Mouse (Mus musculus) liver, embryonic 16.5 days (tissue): ENCODE results near the gene Rin2. TPM values are rescaled to one million over a fixed set of nuclear protein-coding genes. Genes with fewer than 3 reads are reported as not detected.

Source experiments
- ATAC-seq: fragments of 200-750 bp; cut with Nextera tagmentation; 2 replicates; pipeline ENCODE4 v1.8.0; 2017; ENCODE audit warnings: low read depth, mild to moderate bottlenecking, moderate number of reproducible peaks, moderate library complexity
- H3K27ac ChIP-seq: fragments of 300-500 bp; sonication (generic); 2 replicates; pipeline ENCODE4 v1.5.1; 2014; ENCODE audit warnings: mild to moderate bottlenecking, low read length
- H3K27me3 ChIP-seq: fragments of 300-500 bp; sonication (generic); 2 replicates; pipeline ENCODE4 v1.6.1; 2014; ENCODE audit warnings: low read depth, low read length, mixed read lengths; ENCODE audit not compliant: control insufficient read depth, insufficient read depth
- H3K36me3 ChIP-seq: fragments of 300-500 bp; sonication (generic); 2 replicates; pipeline ENCODE4 v1.6.1; 2014; ENCODE audit warnings: mild to moderate bottlenecking; ENCODE audit not compliant: control insufficient read depth, insufficient read depth
- H3K4me1 ChIP-seq: fragments of 300-500 bp; sonication (generic); 2 replicates; pipeline ENCODE4 v1.6.1; 2014; ENCODE audit warnings: low read depth, low read length, mixed read lengths; ENCODE audit not compliant: control insufficient read depth
- H3K4me2 ChIP-seq: fragments of 300-500 bp; sonication (generic); 2 replicates; pipeline ENCODE4 v1.6.1; 2014; ENCODE audit warnings: low read depth, low read length, mixed read lengths
- H3K4me3 ChIP-seq: fragments of 300-500 bp; sonication (generic); 2 replicates; pipeline ENCODE4 v1.5.1; 2014; ENCODE audit warnings: low read depth, mild to moderate bottlenecking, low read length
- H3K9ac ChIP-seq: fragments of 300-500 bp; sonication (generic); 2 replicates; pipeline ENCODE4 v1.6.1; 2014; ENCODE audit warnings: low read depth, low read length
- H3K9me3 ChIP-seq: fragments of 300-500 bp; sonication (generic); replicated peaks from 2 replicates; pipeline ENCODE4 v1.6.1; 2016; ENCODE audit warnings: low read length; ENCODE audit not compliant: control insufficient read depth
- WGBS: fragments of 180-500 bp; shearing (Covaris S2); extraction: QIAGEN DNeasy Blood & Tissue Kit; methylation state at CpG from one replicate; pipeline ENCODE4 v1.1.7; 2014; ENCODE audit not compliant: insufficient replicate concordance; 5-methylcytosine and 5-hydroxymethylcytosine counted together
- polyA plus RNA-seq: library from polyadenylated mRNA; unstranded; fragments of >200 nt; fragmentation: Nextera tagmentation; extraction: Ambion mirVana; gene quantifications from 2 replicates; pipeline ENCODE4 v1.2.1, GENCODE M21; 2015

Gene Rin2
- polyA plus RNA-seq, 1 experiment from 2014 or later = 2.6 TPM

- Histone ChIP-seq H3K4me3 (no peak overlapping the region), H3K9me3 (no peaks in the 10 kb centered on the region), H3K4me2 (no peak overlapping the region), H3K9ac (no peak overlapping the region), H3K4me1 (no peaks in the 10 kb centered on the region), H3K27ac (no peak overlapping the region), H3K27me3 (no peaks in the 10 kb centered on the region), H3K36me3 (no peaks in the 10 kb centered on the region)
- no peak for ATAC-seq
- 71% methylated on average over 1 of the region's 1 CpGs for WGBS
Observed at GRCm38 (mm10) chr2:145873953-145874352, 198.9 kb downstream of the Rin2 start.

DNA sequence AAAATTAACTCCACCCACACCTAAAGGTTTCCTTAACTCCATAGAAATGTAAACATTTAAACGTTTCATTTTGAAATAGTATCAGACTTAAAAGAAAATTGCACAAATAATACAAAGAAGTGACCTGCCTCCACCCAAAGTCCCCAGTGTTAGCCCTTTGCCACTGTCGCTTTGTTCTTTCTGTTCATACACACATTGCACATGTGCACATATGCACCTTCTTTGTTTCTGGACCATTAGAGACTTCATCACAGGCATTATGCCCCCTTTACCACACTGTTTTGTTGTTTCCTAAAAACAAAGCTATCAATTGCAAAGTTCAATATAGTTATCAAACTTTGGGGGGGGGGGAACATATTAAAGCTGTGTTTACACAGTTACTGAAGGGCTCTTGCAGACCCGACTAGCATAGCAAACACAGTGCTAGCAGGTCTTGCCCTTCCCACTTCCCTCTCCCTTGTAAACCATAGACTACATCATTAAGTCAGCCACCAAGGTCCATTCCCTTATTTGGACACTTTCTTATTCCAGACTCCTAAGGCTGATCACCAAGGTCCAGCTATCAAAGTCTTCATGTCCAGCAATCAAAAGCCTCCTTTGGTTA is 200.0 kb downstream of the Rin2 start:
- Histone ChIP-seq H3K9me3 (no peaks in the 10 kb centered on the region), H3K4me1 (no peaks in the 10 kb centered on the region), H3K9ac (no peak overlapping the region), H3K4me3 (no peak overlapping the region), H3K27ac (no peak overlapping the region), H3K36me3 (no peaks in the 10 kb centered on the region; the same call in 1 of the 2 replicates), H3K4me2 (no peak overlapping the region), H3K27me3 (no peaks in the 10 kb centered on the region)
- no peak for ATAC-seq
- WGBS = 46% methylated on average over 3 of the region's 3 CpGs

GRCm38 (mm10) chr2:145877191-145877590 is 202.2 kb downstream of the Rin2 start:
- H3K4me1 ChIP-seq = no peaks in the 10 kb centered on the region
- WGBS = 58% methylated on average over 3 of the region's 3 CpGs
- no peak for ATAC-seq
- no peak overlapping the region for H3K27ac ChIP-seq
- no peak overlapping the region for H3K4me2 ChIP-seq
- no peak overlapping the region for H3K4me3 ChIP-seq
- H3K9ac ChIP-seq = no peak overlapping the region
- H3K36me3 ChIP-seq = no peaks in the 10 kb centered on the region; the same call in 1 of the 2 replicates
- no peaks in the 10 kb centered on the region for H3K9me3 ChIP-seq
- H3K27me3 ChIP-seq = no peaks in the 10 kb centered on the region

- ATAC-seq = no peak
- WGBS = 42% methylated on average over 11 of the region's 11 CpGs
- Histone ChIP-seq H3K27me3 (no peaks in the 10 kb centered on the region), H3K9ac (no peak overlapping the region), H3K4me2 (no peak overlapping the region), H3K4me3 (no peak overlapping the region), H3K27ac (no peak overlapping the region), H3K4me1 (no peaks in the 10 kb centered on the region), H3K36me3 (no peaks in the 10 kb centered on the region; the same call in 1 of the 2 replicates), H3K9me3 (no peaks in the 10 kb centered on the region)
Observed at GRCm38 (mm10) chr2:145880887-145881747, 206.1 kb downstream of the Rin2 start.

DNA sequence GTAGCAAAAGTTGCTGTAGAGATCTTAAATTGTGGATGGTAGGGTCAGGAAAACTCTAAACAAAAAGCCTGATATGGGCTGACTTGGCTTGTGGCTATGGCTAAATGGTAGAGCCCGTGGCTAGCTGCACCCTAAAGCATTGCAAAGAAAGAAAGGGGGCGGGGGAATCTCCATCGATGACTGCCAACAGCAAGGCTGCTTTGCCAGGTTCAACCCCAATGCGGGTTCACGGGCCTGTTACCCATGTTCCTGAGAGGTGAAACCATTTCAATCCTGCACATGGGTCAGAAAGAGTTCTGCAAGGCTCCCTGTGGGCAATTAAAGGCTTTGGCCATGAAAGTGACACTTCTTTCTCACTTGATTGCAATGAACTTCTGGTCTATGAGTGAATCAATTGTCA is 206.9 kb downstream of the Rin2 start:
- 60% methylated on average over 5 of the region's 5 CpGs for WGBS
- no peak overlapping the region for H3K4me3 ChIP-seq
- H3K9me3 ChIP-seq = no peaks in the 10 kb centered on the region
- ATAC-seq = no peak
- no peaks in the 10 kb centered on the region for H3K4me1 ChIP-seq
- H3K9ac ChIP-seq = no peak overlapping the region
- no peaks in the 10 kb centered on the region; the same call in 1 of the 2 replicates for H3K36me3 ChIP-seq
- H3K27ac ChIP-seq = no peak overlapping the region
- H3K27me3 ChIP-seq = no peaks in the 10 kb centered on the region
- no peak overlapping the region for H3K4me2 ChIP-seq

DNA sequence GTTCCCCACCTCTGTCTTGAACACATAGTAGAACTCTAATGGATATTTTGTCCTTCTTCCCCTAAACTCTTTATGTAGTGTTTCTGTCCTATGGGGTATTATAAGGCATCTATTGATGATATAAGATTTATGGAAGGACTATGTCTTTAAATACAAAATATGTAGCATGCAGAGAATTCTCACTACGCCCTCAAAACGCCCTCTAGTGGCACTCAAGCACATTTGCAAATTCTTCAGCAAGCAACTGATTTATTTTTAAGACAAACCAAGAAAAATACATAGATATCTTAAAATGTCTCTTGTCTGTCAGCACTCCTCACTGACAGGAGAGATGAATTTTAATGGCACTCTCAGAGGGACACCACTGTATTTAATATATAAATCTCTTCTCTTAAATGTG is 207.4 kb downstream of the Rin2 start:
- H3K9ac ChIP-seq = no peak overlapping the region
- no peaks in the 10 kb centered on the region; the same call in 1 of the 2 replicates for H3K36me3 ChIP-seq
- 12% methylated on average over 2 of the region's 2 CpGs for WGBS
- no peak overlapping the region for H3K27ac ChIP-seq
- H3K4me1 ChIP-seq = no peaks in the 10 kb centered on the region
- no peak overlapping the region for H3K4me3 ChIP-seq
- ATAC-seq = no peak
- H3K9me3 ChIP-seq = no peaks in the 10 kb centered on the region
- H3K27me3 ChIP-seq = no peaks in the 10 kb centered on the region
- H3K4me2 ChIP-seq = no peak overlapping the region

DNA sequence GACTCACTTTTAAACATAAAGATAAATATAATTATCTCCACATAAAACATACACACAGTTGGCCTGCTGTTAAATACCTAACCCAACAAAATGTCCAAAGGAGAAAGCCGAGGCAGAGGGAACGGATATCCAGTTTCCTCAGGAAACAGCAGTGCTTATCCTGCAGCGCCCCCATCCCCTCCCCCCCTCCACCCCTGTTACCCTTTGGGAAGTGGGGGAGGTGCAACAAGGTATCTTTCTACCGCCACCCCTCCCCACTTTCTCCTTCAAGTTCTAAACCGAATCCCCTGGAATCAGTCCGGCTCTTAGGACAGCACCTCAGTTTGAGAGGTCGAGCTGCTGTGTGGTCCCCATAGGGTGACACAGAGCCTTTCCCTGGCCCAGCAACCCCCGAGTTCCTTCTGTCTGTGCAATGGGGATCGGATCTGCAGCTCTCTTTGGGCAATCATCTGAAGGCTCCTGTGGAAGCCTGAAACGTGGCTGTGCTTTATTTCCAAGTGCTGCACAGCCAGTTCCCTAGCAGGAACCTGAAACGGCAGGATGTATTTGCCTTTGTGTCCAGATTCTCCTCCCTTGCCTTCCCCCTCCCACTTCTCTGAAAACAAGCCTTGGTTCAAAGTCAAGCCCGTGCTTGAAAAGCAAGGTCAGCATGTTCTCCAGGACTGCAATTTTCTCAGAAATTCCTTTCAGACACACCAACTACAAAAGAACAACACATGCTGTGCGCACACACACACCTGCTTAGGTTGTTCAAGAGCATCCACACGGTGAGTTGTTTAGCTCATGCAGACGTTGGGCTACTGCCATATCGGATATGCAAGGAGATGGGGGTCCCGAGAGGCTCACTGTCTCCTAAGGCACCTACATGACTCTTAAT is 209.3 kb downstream of the Rin2 start:
- no peak; the same call in 1 of the 2 replicates for ATAC-seq
- Histone ChIP-seq H3K4me1 (no peaks in the 10 kb centered on the region; the same call in 1 of the 2 replicates), H3K36me3 (no peaks in the 10 kb centered on the region; the same call in 1 of the 2 replicates), H3K27me3 (no peaks in the 10 kb centered on the region), H3K4me2 (no peak overlapping the region), H3K9ac (no peak overlapping the region), H3K9me3 (no peaks in the 10 kb centered on the region), H3K4me3 (no peak overlapping the region), H3K27ac (peak overlapping the region; percentile 37)
- WGBS = 24% methylated on average over 17 of the region's 17 CpGs

DNA sequence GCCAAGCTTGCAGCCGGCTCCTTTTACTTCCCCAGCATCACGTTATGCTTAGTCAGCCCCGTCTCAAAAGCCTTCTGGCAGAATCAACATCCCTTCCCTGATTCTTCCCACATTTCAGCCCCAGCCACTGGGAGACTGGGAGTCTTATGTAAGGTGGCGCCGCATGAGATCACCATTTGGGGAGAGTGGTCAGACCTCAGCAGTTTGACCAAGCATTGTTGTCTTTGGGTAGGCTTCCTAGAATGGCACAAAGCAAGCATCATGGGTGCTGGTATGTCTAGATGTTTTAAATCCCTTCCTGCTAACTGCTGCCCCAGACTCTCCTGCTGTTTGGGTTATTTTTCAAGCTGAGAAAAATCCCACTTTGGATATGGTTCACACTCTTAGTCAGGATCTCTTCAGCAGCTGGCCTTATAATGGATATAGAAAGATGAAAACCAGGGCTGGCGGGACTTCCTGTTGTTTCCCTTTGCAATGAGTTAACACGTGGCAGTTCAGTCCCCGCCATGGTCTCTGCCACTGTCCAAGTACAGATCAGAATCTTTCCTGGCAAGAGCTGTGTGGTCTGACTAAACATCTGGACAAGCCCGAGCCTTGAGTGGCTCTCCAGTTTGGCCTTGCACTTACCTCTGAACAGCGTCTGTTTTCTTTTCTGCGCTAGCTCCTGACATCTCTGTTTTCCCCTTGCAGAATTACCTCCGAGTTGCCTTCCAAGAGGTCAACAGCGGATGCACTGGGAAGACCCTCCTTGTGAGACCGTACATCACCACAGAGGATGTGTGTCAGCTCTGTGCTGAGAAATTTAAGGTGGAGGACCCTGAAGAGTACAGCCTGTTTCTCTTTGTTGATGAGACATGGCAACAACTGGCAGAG is 210.1 kb downstream of the Rin2 start:
- peak overlapping the region; percentile 37; the same call in 1 of the 2 replicates for H3K27ac ChIP-seq
- no peaks in the 10 kb centered on the region for H3K27me3 ChIP-seq
- no peak overlapping the region for H3K4me2 ChIP-seq
- WGBS = 55% methylated on average over 14 of the region's 14 CpGs
- no peak overlapping the region for H3K9ac ChIP-seq
- H3K4me3 ChIP-seq = no peak overlapping the region
- no peaks in the 10 kb centered on the region; the same call in 1 of the 2 replicates for H3K4me1 ChIP-seq
- ATAC-seq = peak; percentile 25; the same call in 1 of the 2 replicates
- no peaks in the 10 kb centered on the region for H3K36me3 ChIP-seq
- H3K9me3 ChIP-seq = no peaks in the 10 kb centered on the region
